Mouse (Mus musculus) limb, embryonic 14.5 days (tissue): ENCODE measurements around the gene Nr4a2. TPM values are rescaled to one million over a fixed set of nuclear protein-coding genes. Genes with fewer than 3 reads are reported as not detected.

Experiments
- ATAC-seq: fragments of 200-750 bp; cut with Nextera tagmentation; 2 replicates; pipeline ENCODE4 v1.8.0; 2017; ENCODE audit warnings: low read depth, moderate number of reproducible peaks, moderate TSS enrichment; ENCODE audit not compliant: low FRiP score
- DNase-seq: peaks from one replicate; pipeline ENCODE4 v3.0.0-alpha.2; 2015; ENCODE audit warnings: low spot score
- H3K27ac ChIP-seq: fragments of 300-500 bp; sonication (generic); replicated peaks from 2 replicates; pipeline ENCODE4 v1.5.1; 2014; ENCODE audit warnings: low read depth, mild to moderate bottlenecking, low read length, moderate library complexity, mixed read lengths
- H3K27me3 ChIP-seq: fragments of 300-500 bp; sonication (generic); 2 replicates; pipeline ENCODE4 v1.6.1; 2014; ENCODE audit warnings: low read length, mixed read lengths; ENCODE audit not compliant: control insufficient read depth, insufficient read depth
- H3K36me3 ChIP-seq: fragments of 300-500 bp; sonication (generic); 2 replicates; pipeline ENCODE4 v1.6.1; 2014; ENCODE audit warnings: mild to moderate bottlenecking, low read length, moderate library complexity, mixed read lengths; ENCODE audit not compliant: control insufficient read depth, insufficient read depth
- H3K4me1 ChIP-seq: fragments of 300-500 bp; sonication (generic); 2 replicates; pipeline ENCODE4 v1.6.1; 2014; ENCODE audit warnings: antibody characterized with exemption, low read length, mixed read lengths; ENCODE audit not compliant: control insufficient read depth, insufficient read depth
- H3K4me2 ChIP-seq: fragments of 300-500 bp; sonication (generic); replicated peaks from 2 replicates; pipeline ENCODE4 v1.6.1; 2014; ENCODE audit warnings: low read depth, mild to moderate bottlenecking, low read length, moderate library complexity; ENCODE audit not compliant: severe bottlenecking
- H3K4me3 ChIP-seq: fragments of 300-500 bp; sonication (generic); replicated peaks from 2 replicates; pipeline ENCODE4 v1.5.1; 2014; ENCODE audit warnings: low read length
- H3K9ac ChIP-seq: fragments of 300-500 bp; sonication (generic); 2 replicates; pipeline ENCODE4 v1.6.1; 2014; ENCODE audit warnings: mild to moderate bottlenecking, low read depth, low read length, moderate library complexity; ENCODE audit not compliant: severe bottlenecking
- H3K9me3 ChIP-seq: fragments of 300-500 bp; sonication (generic); 2 replicates; pipeline ENCODE4 v1.6.1; 2016; ENCODE audit warnings: low read length; ENCODE audit not compliant: control insufficient read depth
- POLR2A ChIP-seq: fragments of 200-500 bp; IDR thresholded peaks from 2 replicates; pipeline ENCODE4 v1.8.0; 2012; ENCODE audit warnings: inconsistent platforms, mild to moderate bottlenecking, moderate library complexity, borderline replicate concordance; ENCODE audit not compliant: insufficient read depth, insufficient read length; ENCODE audit errors: extremely low read depth
- WGBS: fragments of 180-500 bp; shearing (Covaris S2); extraction: QIAGEN DNeasy Blood & Tissue Kit; methylation state at CpG from one replicate; pipeline ENCODE4 v1.1.7; 2014; 5-methylcytosine and 5-hydroxymethylcytosine counted together
- polyA plus RNA-seq, 2 experiments: library from polyadenylated mRNA; depleted of rRNA in 1 of 2; stranded (reverse) in 1 of 2; unstranded in 1 of 2; fragments of >200 nt; fragmentation: Nextera tagmentation in 1 of 2; extraction: Ambion mirVana in 1 of 2; gene quantifications; 2 replicates each; pipeline versions ENCODE4 v1.2.1 to v1.2.3; 2012 to 2014

Nr4a2 gene
- polyA plus RNA-seq, 2 experiments, result 5.5 to 6.4 TPM

DNA sequence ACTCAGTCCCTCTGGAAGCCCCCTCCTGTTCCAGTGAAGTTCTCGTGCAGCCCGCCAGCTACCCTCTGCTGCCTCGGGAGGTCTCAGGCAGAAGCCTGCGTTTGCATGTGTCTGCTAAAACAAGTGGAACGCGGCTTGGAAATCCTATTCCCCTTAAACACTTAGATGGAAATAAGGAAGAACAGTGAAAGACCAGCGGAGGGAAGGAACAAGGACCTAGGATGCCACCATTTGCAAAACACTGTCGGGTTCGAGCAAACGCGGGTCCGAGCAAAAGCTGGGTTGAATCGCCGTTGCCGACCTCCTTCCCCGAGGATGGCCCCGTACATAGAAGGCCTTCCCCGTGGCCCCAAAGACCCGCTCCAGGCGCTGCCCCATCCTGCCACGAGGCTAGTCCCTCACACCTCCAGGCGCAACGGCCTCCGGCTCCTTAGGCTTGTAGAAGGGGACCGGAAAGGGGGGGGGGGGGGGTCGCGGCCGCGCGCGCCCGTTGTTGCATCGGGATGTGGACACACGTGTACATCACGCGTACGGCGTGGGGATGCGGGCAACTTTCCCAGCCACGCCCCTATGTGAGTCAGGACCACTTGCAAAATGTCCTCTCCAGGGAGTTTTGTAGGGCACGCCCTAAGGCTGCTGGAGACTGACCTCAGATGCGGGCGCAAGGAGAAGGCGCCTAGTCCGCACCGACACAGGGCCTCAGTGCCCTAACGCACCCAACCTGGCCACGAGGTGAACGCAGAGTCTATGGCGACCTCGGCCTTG, 21.5 kb downstream of the Nr4a2 start:
- DNase-seq (peak; percentile 2), ATAC-seq (peak; percentile 23; the same call in 1 of the 2 replicates)
- Histone ChIP-seq H3K27ac (no peak overlapping the region), H3K9me3 (no peaks in the 10 kb centered on the region), H3K4me3 (peak overlapping the region; percentile 42), H3K36me3 (no peaks in the 10 kb centered on the region), H3K27me3 (peaks cover 74% of the 10 kb centered on the region), H3K4me1 (peaks cover 14% of the 10 kb centered on the region), H3K4me2 (peak overlapping the region; percentile 75), H3K9ac (no peak overlapping the region)
- WGBS, result under 1% methylated on average over 43 of the region's 51 CpGs
- no peak for TF ChIP-seq POLR2A

DNA sequence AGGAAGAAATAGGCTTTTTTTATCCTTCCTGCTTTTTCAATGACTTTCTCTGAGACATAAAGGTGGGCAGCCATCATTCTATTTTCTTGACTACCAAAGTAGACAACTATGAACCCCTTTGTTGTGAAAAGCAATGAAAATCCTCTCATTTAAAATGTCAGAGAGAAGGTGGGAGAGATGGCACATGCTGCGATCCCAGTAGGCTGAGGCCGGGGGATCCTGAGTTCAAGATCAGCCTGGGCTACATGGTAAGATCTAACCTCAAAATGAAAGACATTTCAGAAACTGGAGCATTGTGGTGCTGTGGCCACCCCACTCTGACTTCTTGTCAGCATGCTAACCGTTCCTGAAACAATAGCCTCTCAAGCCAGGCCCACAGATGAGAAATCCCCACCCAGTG, 23.6 kb downstream of the Nr4a2 start:
- 83% methylated on average over 3 of the region's 3 CpGs for WGBS
- Histone ChIP-seq H3K27ac (no peak overlapping the region), H3K36me3 (no peaks in the 10 kb centered on the region), H3K4me1 (peaks cover 14% of the 10 kb centered on the region), H3K9me3 (no peaks in the 10 kb centered on the region), H3K4me2 (no peak overlapping the region), H3K4me3 (no peak overlapping the region), H3K9ac (no peak overlapping the region), H3K27me3 (peaks cover 60% of the 10 kb centered on the region)
- no peak for ATAC-seq
- TF ChIP-seq POLR2A, result no peak
- peak; percentile 1 for DNase-seq

DNA sequence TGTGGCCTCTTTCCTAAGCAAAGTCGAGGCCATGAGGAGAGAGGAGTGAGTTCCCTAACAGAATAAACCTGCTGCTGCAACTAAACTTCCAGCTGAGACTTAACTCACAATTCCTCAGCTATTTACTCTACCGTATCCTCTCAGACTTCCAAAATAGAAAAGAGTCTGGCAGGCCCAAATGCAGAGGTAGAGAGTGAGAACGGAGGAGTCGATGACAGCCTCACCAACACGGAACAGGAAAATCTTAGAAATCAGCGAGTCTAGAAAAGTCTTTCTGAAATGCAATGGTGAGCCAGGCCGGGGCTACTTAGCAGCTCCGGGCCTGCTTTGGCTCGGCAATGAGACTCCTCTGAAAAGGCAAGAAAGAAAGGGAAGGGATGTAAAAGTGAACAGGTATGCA, 51.4 kb downstream of the Nr4a2 start:
- WGBS, result 79% methylated on average over 9 of the region's 9 CpGs
- no peak overlapping the region for H3K4me3 ChIP-seq
- no peak overlapping the region for H3K9ac ChIP-seq
- no peaks in the 10 kb centered on the region for H3K4me1 ChIP-seq
- DNase-seq, result no peak
- H3K36me3 ChIP-seq, result no peaks in the 10 kb centered on the region
- no peak for TF ChIP-seq POLR2A
- no peaks in the 10 kb centered on the region for H3K27me3 ChIP-seq
- no peak for ATAC-seq
- no peaks in the 10 kb centered on the region for H3K9me3 ChIP-seq
- H3K27ac ChIP-seq, result no peak overlapping the region
- H3K4me2 ChIP-seq, result no peak overlapping the region

DNA sequence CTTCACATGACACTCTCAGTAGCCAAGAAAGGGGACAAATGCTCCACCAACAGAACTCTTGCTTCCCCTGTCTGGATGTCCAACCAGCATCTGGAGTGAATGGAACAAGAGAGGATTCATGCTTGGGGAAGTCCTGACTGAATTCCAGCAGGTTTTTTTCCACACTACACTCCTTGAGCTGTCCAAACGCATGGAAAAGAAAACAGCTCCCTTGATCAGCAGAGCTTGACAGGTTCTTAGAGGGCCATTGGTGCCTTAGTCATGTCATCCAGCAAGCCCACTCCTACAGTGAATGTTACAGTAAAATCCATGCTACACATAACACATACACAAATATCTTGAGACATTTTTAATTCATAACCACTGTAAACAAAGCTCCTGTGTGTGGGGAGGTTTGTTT, 60.3 kb downstream of the Nr4a2 start:
- Histone ChIP-seq H3K4me2 (no peak overlapping the region), H3K36me3 (no peaks in the 10 kb centered on the region), H3K4me1 (no peaks in the 10 kb centered on the region), H3K27ac (no peak overlapping the region), H3K9me3 (no peaks in the 10 kb centered on the region), H3K9ac (no peak overlapping the region), H3K27me3 (no peaks in the 10 kb centered on the region), H3K4me3 (no peak overlapping the region)
- 91% methylated on average over 1 of the region's 1 CpGs for WGBS
- DNase-seq (no peak), ATAC-seq (no peak)
- TF ChIP-seq POLR2A, result no peak

Other genes with a start within 250 kb of the Nr4a2 start
- gene Gpd2, start 113.6 kb upstream of the Nr4a2 start, polyA plus RNA-seq (2012; rRNA removed), result 5.6 and 5.8 TPM in 2 replicates
- 11.0 and 13.5 TPM in 2 replicates for gene Gpd2, start 113.6 kb upstream of the Nr4a2 start, polyA plus RNA-seq (2014; fragmentation: Nextera tagmentation; extraction: Ambion mirVana)